In genomic region chr2:96337354-96337753, GRCm38 (mm10) we compare ENCODE assay signal across 10 mouse cellular contexts. TPM values are rescaled to one million over a fixed set of nuclear protein-coding genes. Genes with fewer than 3 reads are reported as not detected.
DNase-seq lines count a peak whose midpoint lies in the region; ATAC-seq and TF ChIP-seq lines count a peak whose summit lies in the region.
"Had no signal": no experiment of that assay in that cellular context is flagged by ENCODE, and none has a peak within 500 bp of the region (broad histone marks: within the 10 kb centered on the region; RNA-seq: fewer than 3 reads in every experiment).

No protein-coding gene starts in this region.

- H3K4me3 ChIP-seq in gastrocnemius, adult 2 months, result no peak overlapping the region
- no peak overlapping the region for H3K4me3 ChIP-seq in lung, postnatal 0 days (ENCODE audit: low read depth, low read length)
- no peak overlapping the region for H3K4me3 ChIP-seq in heart, embryonic 10.5 days
- H3K4me3 ChIP-seq: heart, embryonic 15.5 days had no signal

- no peak for TF ChIP-seq EP300 in lung, postnatal 0 days (IDR thresholded peaks at IDR 0.05)

- no peak overlapping the region for H3K9ac ChIP-seq in lung, postnatal 0 days (replicated peaks; ENCODE audit: low read depth)
- H3K9ac ChIP-seq: heart, embryonic 15.5 days had no signal

- TF ChIP-seq CTCF in gastrocnemius, adult 2 months (IDR thresholded peaks at IDR 0.05), result peak; percentile 25; the same call in 1 of the 2 replicates
- TF ChIP-seq CTCF in lung, postnatal 0 days (IDR thresholded peaks at IDR 0.05), result peak; percentile 53

- H3K4me1 ChIP-seq in lung, postnatal 0 days (ENCODE audit: insufficient read depth, low read depth, low read length), result no peaks in the 10 kb centered on the region
- no peaks in the 10 kb centered on the region for H3K4me1 ChIP-seq in heart, embryonic 10.5 days
- H3K4me1 ChIP-seq: heart, embryonic 15.5 days had no signal

- H3K4me2 ChIP-seq in lung, postnatal 0 days (replicated peaks; ENCODE audit: low read depth, low read length), result no peak overlapping the region
- H3K4me2 ChIP-seq: heart, embryonic 15.5 days had no signal

- H3K9me3 ChIP-seq in lung, postnatal 0 days (ENCODE audit: low read length), result no peaks in the 10 kb centered on the region
- no peaks in the 10 kb centered on the region for H3K9me3 ChIP-seq in heart, embryonic 10.5 days
- H3K9me3 ChIP-seq: heart, embryonic 15.5 days had no signal

- no peak overlapping the region for H3K27ac ChIP-seq in gastrocnemius, adult 2 months
- H3K27ac ChIP-seq in lung, postnatal 0 days (ENCODE audit: low read length), result no peak overlapping the region
- H3K27ac ChIP-seq in heart, embryonic 10.5 days, result no peak overlapping the region
- H3K27ac ChIP-seq: heart, embryonic 15.5 days had no signal

- no peaks in the 10 kb centered on the region for H3K36me3 ChIP-seq in lung, postnatal 0 days (ENCODE audit: insufficient read depth, low read length)
- no peaks in the 10 kb centered on the region for H3K36me3 ChIP-seq in heart, embryonic 10.5 days
- H3K36me3 ChIP-seq: heart, embryonic 15.5 days had no signal

- intact Hi-C loops in gastrocnemius, adult 2 months (cut with DNase I), result no loop called here

- DNase-seq in gastrocnemius, adult 2 months, result no peak
- DNase-seq in gastrocnemius, adult 18-20 months (ENCODE audit: low spot score), result no peak
- DNase-seq in lung, postnatal 0 days (ENCODE audit: low spot score), result peak; percentile 6
- DNase-seq in lung, postnatal 25 days (ENCODE audit: low spot score), result no peak
- DNase-seq in cerebellum, adult 9-11 months, result peak; percentile 37
- DNase-seq in retina, embryonic 14.5 days (ENCODE audit: low spot score), result peak; percentile 68
- DNase-seq in heart, embryonic 10.5 days (ENCODE audit: low spot score), result no peak
- DNase-seq in right cerebral cortex, postnatal 25 days, result no peak

- H3K27me3 ChIP-seq in lung, postnatal 0 days (replicated peaks; ENCODE audit: insufficient read depth, low read length), result no peaks in the 10 kb centered on the region
- H3K27me3 ChIP-seq in heart, embryonic 10.5 days (ENCODE audit: insufficient read depth, poor library complexity, severe bottlenecking), result no peaks in the 10 kb centered on the region
- H3K27me3 ChIP-seq: heart, embryonic 15.5 days had no signal

- whole genome bisulfite sequencing in lung, postnatal 0 days, result 13% methylated on average over 1 of the region's 1 CpGs
- 50% methylated on average over 1 of the region's 1 CpGs for WGBS in heart, embryonic 10.5 days

- no peak for ATAC-seq in lung, postnatal 0 days

RNA-seq across cellular contexts. Expression of gene Lrrc4c, which starts 19.4 kb away (rescaled TPM):
- total RNA-seq in gastrocnemius, adult 2 months (2021), result under 1 TPM; 0.10 to 0.11 TPM
- under 1 TPM; 0.07 to 0.24 TPM for total RNA-seq in gastrocnemius, adult 18-20 months (2021)
- polyA plus RNA-seq in lung, postnatal 0 days (2015; fragmentation: Nextera tagmentation; extraction: Ambion mirVana), result 0.80 and 0.81 TPM in 2 replicates
- polyA plus RNA-seq in heart, embryonic 10.5 days (2016; fragmentation: Nextera tagmentation; extraction: Ambion mirVana), result 0.16 and 0.39 TPM in 2 replicates
- total RNA-seq: monocyte, adult 5-6 weeks had no signal

Comparison
In these comparisons a context has a peak if more than half of its experiments do, and no peak if none do; other contexts are left out.
1. DNase-seq: peak in lung, postnatal 0 days (single experiment), cerebellum, adult 9-11 months (single experiment) and retina, embryonic 14.5 days (single experiment); none in gastrocnemius, adult 2 months (single experiment), gastrocnemius, adult 18-20 months (single experiment), lung, postnatal 25 days (single experiment), heart, embryonic 10.5 days (single experiment) and right cerebral cortex, postnatal 25 days (single experiment).